Mouse (Mus musculus) NIH3T3 (cell line): ENCODE results near the gene Cer1.

Source experiments
- DNase-seq: peaks from one replicate; pipeline ENCODE4 v3.0.0-alpha.2; 2012; ENCODE audit warnings: low read depth

The Cer1 gene

GRCm38 (mm10) chr4:82874791-82875190 is 10.2 kb downstream of the Cer1 start:
- DNase-seq: no peak

DNA sequence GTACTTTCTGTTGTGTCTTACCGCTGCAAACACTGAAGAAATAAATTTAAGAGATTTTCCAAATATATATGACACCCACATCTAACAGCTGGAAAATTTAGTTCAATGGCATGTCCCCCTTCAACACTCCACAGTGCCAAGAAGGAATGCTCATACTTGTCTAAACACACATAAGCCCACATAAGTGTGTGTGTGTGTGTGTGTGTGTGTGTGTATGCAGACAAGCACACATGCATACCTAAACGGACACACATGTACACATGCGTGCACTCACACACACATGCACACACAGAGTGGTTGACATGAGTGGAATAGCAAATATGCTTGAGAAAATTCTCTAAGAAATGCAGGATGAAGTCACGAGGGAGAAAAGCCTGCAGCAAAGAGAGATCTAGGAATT is 12.4 kb downstream of the Cer1 start:
- no peak for DNase-seq

- no peak for DNase-seq
Measured at GRCm38 (mm10) chr4:82872121-82872520, 12.8 kb downstream of the Cer1 start.

DNA sequence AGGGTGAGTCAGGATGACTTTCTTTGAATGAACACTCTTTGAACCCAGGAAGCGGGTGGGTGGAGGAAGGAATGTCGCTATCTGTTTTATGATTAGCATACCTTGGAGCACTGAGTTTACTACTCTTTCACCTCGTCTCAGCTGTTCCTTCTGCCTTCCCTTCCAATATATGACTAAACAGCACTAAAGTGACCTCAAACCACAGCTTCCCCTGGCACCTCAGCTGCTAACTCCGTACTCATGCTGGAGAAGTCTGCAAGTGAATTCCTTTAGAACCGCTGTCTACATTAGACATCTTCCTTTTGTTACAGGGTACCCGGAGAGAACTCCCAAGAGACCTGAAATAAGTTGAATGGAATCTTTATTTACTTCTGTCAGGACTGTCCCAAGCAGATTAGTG is 14.0 kb downstream of the Cer1 start:
- no peak for DNase-seq

DNA sequence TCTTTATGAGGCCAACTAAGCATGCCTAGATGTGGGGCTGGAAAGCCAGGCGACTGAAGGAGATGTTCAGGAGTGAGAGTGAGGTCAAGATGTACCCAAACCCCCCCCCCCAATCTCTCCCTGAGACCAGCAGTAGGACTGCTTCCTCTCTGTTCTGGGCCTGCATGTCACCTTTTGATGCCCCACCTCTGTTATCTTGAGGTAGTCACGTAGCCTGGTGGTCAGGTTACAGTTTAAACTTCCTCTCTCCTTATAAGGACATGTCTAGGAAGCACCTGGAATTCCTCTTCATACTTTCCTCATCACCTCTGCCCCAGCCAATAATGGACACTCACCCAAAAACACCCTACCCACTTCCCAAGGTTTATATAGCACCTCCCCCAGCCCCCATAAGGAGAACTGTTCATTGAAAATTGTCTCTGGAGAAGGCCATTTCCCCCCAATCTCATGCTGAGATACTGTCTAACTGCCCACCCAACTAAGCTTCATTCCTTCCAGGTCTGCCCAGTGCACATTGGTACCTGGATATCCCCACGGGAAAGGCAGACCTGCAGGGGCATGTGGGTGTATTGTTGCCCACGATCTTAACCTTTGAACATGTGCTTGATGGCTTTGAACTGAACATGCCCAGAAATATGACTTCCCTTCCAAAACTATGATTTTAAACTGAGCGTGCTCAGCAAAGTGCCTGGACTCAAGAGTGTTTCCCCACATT is 17.1 kb downstream of the Cer1 start:
- no peak for DNase-seq

GRCm38 (mm10) chr4:82867111-82867510 is 17.8 kb downstream of the Cer1 start:
- DNase-seq: no peak

- no peak for DNase-seq
Measured at GRCm38 (mm10) chr4:82864974-82865699, 19.8 kb downstream of the Cer1 start.

GRCm38 (mm10) chr4:82863316-82863715 is 21.6 kb downstream of the Cer1 start:
- no peak for DNase-seq

DNA sequence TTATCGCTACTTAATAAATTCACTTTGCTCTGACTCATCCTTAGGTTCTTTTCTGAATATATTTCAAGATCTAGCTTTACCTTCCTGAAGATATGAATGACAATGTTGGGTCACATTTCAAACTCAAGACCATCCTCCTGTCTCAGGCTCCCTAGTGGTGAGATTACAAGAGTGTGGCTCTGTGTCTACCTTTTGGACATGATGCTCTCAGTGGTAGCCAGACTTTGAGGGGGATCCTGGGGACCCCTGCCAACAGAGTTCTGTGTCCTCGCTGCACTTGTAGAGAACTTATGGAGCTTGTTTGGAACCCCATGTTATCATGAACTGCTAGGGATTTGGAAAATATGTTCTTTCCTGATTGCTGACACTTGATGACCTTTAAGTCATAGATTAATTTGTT is 23.5 kb downstream of the Cer1 start:
- DNase-seq: no peak

GRCm38 (mm10) chr4:82860566-82860965 is 24.4 kb downstream of the Cer1 start:
- no peak for DNase-seq

DNA sequence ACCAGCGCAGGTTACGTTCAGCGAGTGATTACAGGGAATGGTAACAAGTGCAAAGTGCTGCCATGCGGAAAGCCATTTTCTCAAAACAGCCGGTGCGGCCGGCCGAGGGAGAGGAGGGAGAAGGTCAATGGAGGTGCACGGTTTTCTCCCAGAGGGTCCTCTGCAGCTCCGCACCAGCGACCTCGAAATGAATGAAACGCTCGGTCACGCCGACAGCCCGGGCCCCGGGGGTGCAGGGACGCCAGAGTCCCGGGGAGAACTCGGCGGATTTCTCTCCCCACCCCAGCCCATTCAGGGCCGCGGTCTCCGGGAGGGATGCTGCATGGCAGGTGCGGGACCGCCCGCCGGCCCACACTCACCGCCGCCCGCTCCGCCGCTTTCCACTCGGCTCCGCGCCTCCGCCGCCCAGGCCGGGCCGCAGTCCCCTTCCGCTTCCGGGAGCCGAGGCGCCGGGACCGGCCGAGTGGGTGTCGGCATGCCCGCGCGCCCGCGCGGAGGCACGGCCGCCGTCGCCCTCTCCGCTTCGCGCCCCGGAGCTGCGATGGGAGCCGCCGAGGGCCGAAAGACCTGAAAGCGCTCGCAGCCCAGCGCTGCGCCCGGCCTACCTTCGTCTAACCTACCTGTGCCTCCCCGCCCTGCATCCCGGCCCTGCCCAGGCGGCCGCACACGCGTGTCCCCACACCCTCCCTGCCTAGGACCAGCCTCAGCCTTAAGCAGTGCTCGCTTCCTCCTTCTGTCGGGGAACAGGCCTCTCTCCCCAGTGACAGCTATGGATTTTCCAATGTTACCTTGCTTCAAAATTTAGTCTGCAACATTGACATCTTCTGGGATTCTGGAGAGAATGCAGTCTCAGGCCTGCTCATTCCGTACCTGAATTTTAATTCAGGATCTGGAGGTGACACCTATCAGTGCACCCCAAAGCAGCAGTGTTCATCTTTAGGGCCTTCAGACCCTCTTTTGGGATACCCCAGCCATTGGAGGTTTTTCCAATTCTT is 25.5 kb downstream of the Cer1 start, which contains the start of gene Zdhhc21:
Zdhhc21 (minus strand) TSS at position 828 of the 995 bp plus-strand sequence.
- peak; percentile 88 for DNase-seq

DNA sequence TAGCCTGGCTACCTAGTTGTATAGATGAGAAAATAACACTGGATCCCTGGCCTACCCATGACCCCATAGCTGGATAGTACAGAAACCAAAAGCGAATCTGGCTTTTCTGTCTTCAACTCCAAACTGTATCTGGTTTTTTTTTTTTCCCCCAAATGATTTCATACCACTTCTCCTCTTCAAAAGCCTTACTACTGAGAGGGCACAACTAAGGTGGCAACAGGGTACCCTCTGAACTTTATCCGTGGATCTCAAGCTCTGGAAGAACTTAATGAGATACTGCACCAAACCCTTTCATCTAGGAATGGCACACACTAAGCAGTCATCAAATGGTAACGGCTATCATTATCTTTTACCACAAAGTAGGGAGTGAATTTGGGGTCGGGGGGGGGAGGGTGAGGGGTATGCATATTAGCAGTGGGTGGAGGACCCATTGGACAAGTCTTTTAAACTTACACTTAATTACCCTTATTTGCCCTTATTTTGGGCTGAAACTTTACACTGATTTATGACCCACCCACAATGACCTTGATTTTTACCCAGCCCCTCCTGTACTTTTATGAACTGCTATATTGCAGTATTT is 26.4 kb downstream of the Cer1 start:
- DNase-seq: no peak

- DNase-seq: no peak
Measured at GRCm38 (mm10) chr4:82856986-82857385, 28.0 kb downstream of the Cer1 start.

- DNase-seq: no peak
Measured at GRCm38 (mm10) chr4:82853809-82854208, 31.1 kb downstream of the Cer1 start.

- DNase-seq: no peak
Measured at GRCm38 (mm10) chr4:82848552-82849234, 36.3 kb downstream of the Cer1 start.

- peak; percentile 64 for DNase-seq
Measured at GRCm38 (mm10) chr4:82837526-82838240, 47.3 kb downstream of the Cer1 start.
